Mouse (Mus musculus) olfactory bulb, adult 2 months (tissue): ENCODE data around the gene Lcn3. TPM values are rescaled to one million over a fixed set of nuclear protein-coding genes. Genes with fewer than 3 reads are reported as not detected.
"Not testable (repeated sequence)": the region's sequence is repeated elsewhere in the genome, so short reads cannot be mapped to it uniquely, and the experiment has no call there.

ENCODE experiments used
- H3K27ac ChIP-seq: fragments of 200-500 bp; 2 replicates; pipeline ENCODE4 v1.5.1; 2012; ENCODE audit warnings: low read depth, low read length; ENCODE audit not compliant: insufficient read depth
- H3K4me1 ChIP-seq: fragments of 200-500 bp; 2 replicates; pipeline ENCODE4 v1.6.1; 2012; ENCODE audit warnings: low read length; ENCODE audit not compliant: control insufficient read depth, insufficient read depth
- H3K4me3 ChIP-seq: fragments of 200-500 bp; 2 replicates; pipeline ENCODE4 v1.5.1; 2012; ENCODE audit warnings: mild to moderate bottlenecking, low read depth, low read length, moderate library complexity; ENCODE audit not compliant: insufficient read depth
- CTCF ChIP-seq: fragments of 200-500 bp; IDR thresholded peaks from 2 replicates; pipeline ENCODE4 v1.5.1; 2012; ENCODE audit warnings: low read depth, mild to moderate bottlenecking, low read length, moderate library complexity; ENCODE audit not compliant: insufficient read depth
- POLR2A ChIP-seq: fragments of 200-500 bp; IDR thresholded peaks from 2 replicates; pipeline ENCODE4 v1.6.1; 2012; ENCODE audit warnings: mild to moderate bottlenecking, low read depth, low read length, moderate library complexity; ENCODE audit not compliant: insufficient read depth
- WGBS: fragments of 180-500 bp; shearing (Covaris S2); methylation state at CpG from one replicate; pipeline ENCODE4 v1.1.7; 2018; 5-methylcytosine and 5-hydroxymethylcytosine counted together
- polyA plus RNA-seq: library from polyadenylated mRNA; stranded (reverse); fragments of >200 nt; gene quantifications from 2 replicates; pipeline ENCODE4 v1.2.4, GENCODE M21; 2012; ENCODE audit warnings: low replicate concordance; ENCODE audit not compliant: missing spikeins, insufficient read depth, insufficient read length

The Lcn3 gene
- polyA plus RNA-seq = not detected in 2 replicates

GRCm38 (mm10) chr2:25765269-25765668, at the start of gene Lcn3:
Gene Lcn3, plus strand, starts transcription at chr2:25765569.
- WGBS = 40% methylated on average over 2 of the region's 2 CpGs
- TF ChIP-seq CTCF (no peak), POLR2A (no peak)
- no peak within 1 kb of the TSS for H3K27ac ChIP-seq

GRCm38 (mm10) chr2:25717222-25717621, 48.1 kb upstream of the Lcn3 start:
- Histone ChIP-seq H3K4me1 (0 out of 2 replicates have a peak, but pooled peaks cover under 1% of the 10 kb centered on the region), H3K4me3 (no peak overlapping the region), H3K27ac (no peak overlapping the region)
- TF ChIP-seq CTCF (no peak), POLR2A (no peak)

More at GRCm38 (mm10) chr2:25765269-25765668, at the start of gene Lcn3:
- Histone ChIP-seq H3K4me3 (no peak within 1 kb of the TSS), H3K4me1 (0 out of 2 replicates have a peak, but pooled peaks cover 2% of the 10 kb centered on the region)

DNA sequence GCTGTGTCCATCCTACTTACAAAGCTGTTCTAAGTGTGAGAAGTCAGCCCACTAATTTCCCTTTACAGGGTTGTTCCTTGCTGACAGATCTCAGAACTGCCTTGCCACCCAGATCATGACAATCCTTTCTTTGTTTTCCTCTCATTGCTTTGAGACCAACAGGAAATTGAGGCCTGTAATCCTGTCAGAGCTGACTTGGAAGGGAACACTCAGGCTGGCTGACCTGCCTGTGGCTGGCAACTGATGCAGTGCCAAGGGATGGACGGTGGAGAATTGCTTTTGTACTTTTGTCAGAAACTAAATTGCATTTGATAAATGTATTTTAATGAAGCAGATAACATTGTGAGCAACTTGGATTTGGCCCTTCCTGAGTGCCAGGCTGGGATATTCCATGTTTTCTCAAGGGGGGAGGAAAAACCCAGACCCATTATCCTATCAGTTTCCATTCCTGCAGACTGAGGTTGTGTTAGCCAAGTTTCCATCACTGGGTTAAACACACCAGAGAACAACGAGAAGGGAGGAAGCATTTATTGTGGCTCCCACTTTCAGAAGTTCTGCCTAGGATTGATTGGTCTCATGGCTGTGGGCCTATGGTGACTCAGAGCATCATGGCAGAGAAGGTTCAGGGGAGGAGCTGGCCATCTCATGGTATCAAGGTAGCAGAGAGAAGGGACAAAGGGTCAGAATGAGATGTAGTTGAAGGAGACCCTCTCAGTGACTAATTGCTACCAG, 32.0 kb upstream of the Lcn3 start:
- WGBS = 33% methylated on average over 2 of the region's 2 CpGs
- Histone ChIP-seq H3K4me1 (no peaks in the 10 kb centered on the region), H3K27ac (no peak overlapping the region), H3K4me3 (no peak overlapping the region)
- TF ChIP-seq CTCF = no peak
- no peak for TF ChIP-seq POLR2A

DNA sequence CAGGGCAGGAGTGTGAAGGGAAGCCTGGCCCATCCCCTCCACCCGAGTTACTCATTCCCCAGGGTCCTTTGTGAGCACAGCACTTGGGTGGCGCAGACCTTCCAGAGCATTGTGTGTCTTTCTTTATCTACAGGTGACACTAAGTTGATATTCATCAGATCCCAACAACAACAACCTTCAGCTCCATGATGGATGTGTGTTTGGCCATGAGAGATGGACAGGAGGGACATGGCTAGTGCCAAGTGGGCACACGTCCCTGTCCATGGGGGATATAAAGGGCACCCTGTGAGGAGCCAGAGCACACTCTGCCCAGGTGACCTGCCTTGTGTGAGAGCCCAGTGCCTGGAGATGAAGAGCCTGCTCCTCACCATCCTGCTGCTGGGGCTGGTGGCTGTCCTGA, 28.7 kb upstream of the Lcn3 start, which contains the start of gene Obp2b:
TSS of gene Obp2b (plus strand) at position 301 of the 400 bp plus-strand sequence.
- H3K27ac ChIP-seq, H3K4me3 ChIP-seq, H3K4me1 ChIP-seq: not testable (repeated sequence)
- WGBS = 86% methylated on average over 3 of the region's 3 CpGs

- 71% methylated on average over 1 of the region's 1 CpGs for WGBS
- H3K4me1 ChIP-seq = no peaks in the 10 kb centered on the region
- H3K27ac ChIP-seq = no peak overlapping the region
- no peak overlapping the region for H3K4me3 ChIP-seq
- TF ChIP-seq CTCF = no peak
- no peak for TF ChIP-seq POLR2A
Measured at GRCm38 (mm10) chr2:25741671-25742070, 23.7 kb upstream of the Lcn3 start.

- Histone ChIP-seq H3K27ac (no peak overlapping the region), H3K4me1 (0 out of 2 replicates have a peak, but pooled peaks cover 3% of the 10 kb centered on the region), H3K4me3 (no peak overlapping the region)
- TF ChIP-seq CTCF = no peak
- TF ChIP-seq POLR2A = no peak
- 100% methylated on average over 1 of the region's 1 CpGs for WGBS
Measured at GRCm38 (mm10) chr2:25754201-25754600, 11.2 kb upstream of the Lcn3 start.

DNA sequence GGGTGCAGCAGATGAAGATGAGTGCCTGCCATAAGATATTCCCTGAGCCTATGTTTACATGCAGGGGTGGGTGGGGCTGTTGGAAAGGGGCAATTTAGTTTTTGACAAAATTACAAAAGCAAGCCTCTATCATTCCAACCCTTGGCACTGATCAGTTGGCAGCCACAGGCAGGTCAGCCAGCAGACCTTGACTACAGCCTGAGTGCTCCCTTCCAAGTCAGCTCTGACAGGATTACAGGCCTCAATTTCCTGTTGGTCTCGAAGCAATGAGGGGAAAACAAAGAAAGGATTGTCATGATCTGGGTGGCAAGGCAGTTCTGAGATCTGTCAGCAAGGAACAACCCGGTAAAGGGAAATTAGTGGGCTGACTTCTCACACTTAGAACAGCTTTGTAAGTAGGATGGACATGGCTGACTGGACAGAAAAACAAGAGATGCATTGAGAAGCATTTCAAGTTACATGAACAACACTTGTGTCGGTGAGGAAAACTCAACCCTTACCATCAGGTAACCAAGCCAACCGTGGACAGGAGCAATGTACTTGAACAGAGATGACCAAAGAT, 7.2 kb upstream of the Lcn3 start:
- H3K4me3 ChIP-seq = no peak overlapping the region
- H3K4me1 ChIP-seq = 0 out of 2 replicates have a peak, but pooled peaks cover 3% of the 10 kb centered on the region
- TF ChIP-seq CTCF = no peak
- TF ChIP-seq POLR2A = no peak
- WGBS = 40% methylated on average over 4 of the region's 4 CpGs
- no peak overlapping the region for H3K27ac ChIP-seq

GRCm38 (mm10) chr2:25767764-25768163, 2.4 kb downstream of the Lcn3 start:
- H3K4me1 ChIP-seq = 0 out of 2 replicates have a peak, but pooled peaks cover 2% of the 10 kb centered on the region
- no peak overlapping the region for H3K4me3 ChIP-seq
- 88% methylated on average over 4 of the region's 4 CpGs for WGBS
- H3K27ac ChIP-seq = no peak overlapping the region
- TF ChIP-seq POLR2A (no peak), CTCF (no peak)

DNA sequence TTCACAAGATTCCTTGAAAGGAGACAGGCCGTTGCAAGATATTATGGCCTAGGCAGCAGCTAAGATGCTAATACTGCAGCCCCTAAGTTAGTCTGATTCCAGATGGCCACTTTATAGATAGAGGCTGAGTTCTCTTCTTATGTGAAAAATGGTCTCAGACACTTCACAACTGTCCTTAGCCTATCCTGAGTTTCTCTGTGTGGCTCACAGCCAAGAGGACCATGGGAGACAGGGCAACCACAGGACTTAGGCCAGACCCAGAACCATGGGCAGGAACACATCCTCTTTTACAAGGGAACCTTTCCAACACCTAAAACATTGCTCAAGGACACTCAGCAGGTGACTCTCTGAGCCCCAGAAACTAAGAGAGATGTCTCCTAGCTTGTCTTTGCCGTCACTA, 8.1 kb downstream of the Lcn3 start:
- peaks cover 3% of the 10 kb centered on the region; the same call in 1 of the 2 replicates for H3K4me1 ChIP-seq
- 95% methylated on average over 2 of the region's 2 CpGs for WGBS
- TF ChIP-seq POLR2A (no peak), CTCF (no peak)
- H3K4me3 ChIP-seq = no peak overlapping the region
- no peak overlapping the region for H3K27ac ChIP-seq

DNA sequence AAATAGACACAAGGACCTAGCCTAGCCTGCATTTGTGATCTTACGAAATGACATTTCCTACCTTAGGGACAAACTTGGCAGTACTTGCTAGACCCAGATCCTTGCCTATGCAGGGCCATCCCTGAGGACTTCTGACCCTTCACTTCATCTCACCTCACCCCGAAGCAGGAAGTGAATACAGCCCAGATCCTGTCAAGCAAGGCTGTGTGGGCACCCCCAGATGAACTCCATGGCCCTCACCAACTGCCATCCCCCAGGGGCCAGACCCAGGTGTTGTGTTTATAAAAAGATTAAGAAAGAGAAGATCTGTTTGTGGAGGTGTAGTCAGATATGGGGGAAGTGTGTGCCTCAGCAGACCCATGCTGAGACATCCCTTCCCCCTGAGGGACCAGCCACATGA, 9.3 kb downstream of the Lcn3 start:
- peaks cover 5% of the 10 kb centered on the region; the same call in 1 of the 2 replicates for H3K4me1 ChIP-seq
- WGBS = 81% methylated on average over 2 of the region's 2 CpGs
- H3K4me3 ChIP-seq = no peak overlapping the region
- no peak for TF ChIP-seq POLR2A
- no peak for TF ChIP-seq CTCF
- H3K27ac ChIP-seq = no peak overlapping the region
